ENCODE assay signal across 8 mouse cellular contexts in genomic region chr5:53326023-53326422, GRCm38 (mm10). TPM values are rescaled to one million over a fixed set of nuclear protein-coding genes. Genes with fewer than 3 reads are reported as not detected.
DNase-seq lines count a peak whose midpoint lies in the region; ATAC-seq lines count a peak whose summit lies in the region.

No protein-coding gene starts in this region.

- peak; percentile 83 for ATAC-seq in forebrain, embryonic 16.5 days
- ATAC-seq in hindbrain, embryonic 12.5 days (ENCODE audit: low FRiP score) = peak; percentile 42

- H3K27ac ChIP-seq in forebrain, embryonic 16.5 days (ENCODE audit: low read length) = no peak overlapping the region
- no peak overlapping the region for H3K27ac ChIP-seq in hindbrain, embryonic 12.5 days

- H3K27me3 ChIP-seq in forebrain, embryonic 16.5 days (replicated peaks; ENCODE audit: control insufficient read depth, insufficient read depth, low read length) = no peaks in the 10 kb centered on the region
- H3K27me3 ChIP-seq in hindbrain, embryonic 12.5 days = no peaks in the 10 kb centered on the region

- DNase-seq in Muller cell, postnatal 12 days (ENCODE audit: inconsistent ontology term) = peak; percentile 63
- DNase-seq in cerebellum, adult 18-20 months = peak; percentile 79 to 80
- peak; percentile 68 for DNase-seq in layer of hippocampus, adult 9-10 months (ENCODE audit: low spot score)
- DNase-seq in lung, postnatal 14 days = peak; percentile 78
- DNase-seq in ovary, postnatal 36 days (ENCODE audit: low spot score) = peak; percentile 73
- peak; percentile 51 to 72 for DNase-seq in urinary bladder, adult 18-20 months (ENCODE audit: low spot score in 2 of 2)

- H3K4me2 ChIP-seq in forebrain, embryonic 16.5 days (ENCODE audit: low read length) = peak overlapping the region; percentile 32; the same call in 1 of the 2 replicates
- H3K4me2 ChIP-seq in hindbrain, embryonic 12.5 days (replicated peaks) = 0 out of 2 replicates have a peak overlapping the region, but pooled peaks have one; percentile 3

- 7% methylated on average over 8 of the region's 8 CpGs for WGBS in forebrain, embryonic 16.5 days
- WGBS in hindbrain, embryonic 12.5 days = 4% methylated on average over 8 of the region's 8 CpGs

- no peak overlapping the region for H3K9ac ChIP-seq in forebrain, embryonic 16.5 days (replicated peaks; ENCODE audit: low read depth, low read length)
- H3K9ac ChIP-seq in hindbrain, embryonic 12.5 days = no peak overlapping the region

- no peaks in the 10 kb centered on the region for H3K9me3 ChIP-seq in forebrain, embryonic 16.5 days (ENCODE audit: control insufficient read depth, low read length)
- H3K9me3 ChIP-seq in hindbrain, embryonic 12.5 days (replicated peaks) = no peaks in the 10 kb centered on the region

- no peak overlapping the region for H3K4me3 ChIP-seq in forebrain, embryonic 16.5 days (replicated peaks; ENCODE audit: low read length)
- H3K4me3 ChIP-seq in hindbrain, embryonic 12.5 days = no peak overlapping the region

- no peaks in the 10 kb centered on the region for H3K36me3 ChIP-seq in forebrain, embryonic 16.5 days (ENCODE audit: control insufficient read depth, insufficient read depth)
- no peaks in the 10 kb centered on the region for H3K36me3 ChIP-seq in hindbrain, embryonic 12.5 days

- peaks cover 26% of the 10 kb centered on the region for H3K4me1 ChIP-seq in forebrain, embryonic 16.5 days (replicated peaks; ENCODE audit: control insufficient read depth, insufficient read depth, low read length)
- peaks cover 22% of the 10 kb centered on the region for H3K4me1 ChIP-seq in hindbrain, embryonic 12.5 days

RNA-seq across cellular contexts. Expression of gene Smim20, which starts 59.1 kb away (rescaled TPM):
- polyA plus RNA-seq in forebrain, embryonic 16.5 days (2015; fragmentation: Nextera tagmentation; extraction: Ambion mirVana) = 63.6 and 75.6 TPM in 2 replicates
- 62.9 and 63.0 TPM in 2 replicates for polyA plus RNA-seq in hindbrain, embryonic 12.5 days (2016; fragmentation: Nextera tagmentation; extraction: Ambion mirVana)
